Mouse (Mus musculus) layer of hippocampus, postnatal 36 days (tissue): ENCODE results near the gene Emc9. TPM values are rescaled to one million over a fixed set of nuclear protein-coding genes. Genes with fewer than 3 reads are reported as not detected.

Source experiments
- DNase-seq, 2 experiments: peaks; one replicate each; pipeline ENCODE4 v3.0.0; 2022
- total RNA-seq, 2 experiments: library from RNA; stranded (reverse); gene quantifications; 2 replicates each; pipeline ENCODE4 v1.2.3; 2021

The Emc9 gene
- total RNA-seq, 2 experiments from 2014 or later = 46.1 to 50.7 TPM

GRCm38 (mm10) chr14:55590748-55591330 lies 5.7 kb upstream of the Emc9 start, which contains the start of gene Psme2:
Psme2 (minus strand) TSS chr14:55591113.
- peak; percentile 91 for DNase-seq

- no peak for DNase-seq
Measured at GRCm38 (mm10) chr14:55589771-55590448, 4.8 kb upstream of the Emc9 start.

- no peak for DNase-seq
Measured at GRCm38 (mm10) chr14:55589271-55589670, 4.2 kb upstream of the Emc9 start.

GRCm38 (mm10) chr14:55586149-55586548 lies 1.0 kb upstream of the Emc9 start:
- no peak for DNase-seq

GRCm38 (mm10) chr14:55585566-55585960 lies 461 bp upstream of the Emc9 start:
- no peak for DNase-seq

GRCm38 (mm10) chr14:55584303-55584701 lies 800 bp downstream of the Emc9 start:
- no peak for DNase-seq

GRCm38 (mm10) chr14:55581981-55582681 lies 3.0 kb downstream of the Emc9 start:
- no peak for DNase-seq

- no peak for DNase-seq
Measured at GRCm38 (mm10) chr14:55580731-55581130, 4.4 kb downstream of the Emc9 start.

- DNase-seq = no peak
Measured at GRCm38 (mm10) chr14:55579511-55580496, 5.3 kb downstream of the Emc9 start.

GRCm38 (mm10) chr14:55578668-55579269 lies 6.3 kb downstream of the Emc9 start:
- DNase-seq = no peak

- DNase-seq = peak; percentile 69 to 77
Measured at GRCm38 (mm10) chr14:55577871-55578667, 7.0 kb downstream of the Emc9 start, which contains the start of gene Psme1. Psme1 (plus strand) TSS chr14:55578123.

GRCm38 (mm10) chr14:55576376-55576775 lies 8.7 kb downstream of the Emc9 start:
- DNase-seq = no peak

- no peak for DNase-seq
Measured at GRCm38 (mm10) chr14:55575711-55576110, 9.4 kb downstream of the Emc9 start.

GRCm38 (mm10) chr14:55575302-55575701 lies 9.8 kb downstream of the Emc9 start, which contains the start of gene Fitm1:
Fitm1 (plus strand) TSS chr14:55575617.
- DNase-seq = no peak

- DNase-seq = no peak
Measured at GRCm38 (mm10) chr14:55571760-55572159, 13.3 kb downstream of the Emc9 start.

- no peak for DNase-seq
Measured at GRCm38 (mm10) chr14:55570588-55570987, 14.5 kb downstream of the Emc9 start.

- no peak for DNase-seq
Measured at GRCm38 (mm10) chr14:55567496-55567895, 17.6 kb downstream of the Emc9 start.

- DNase-seq = no peak
Measured at GRCm38 (mm10) chr14:55565748-55566147, 19.4 kb downstream of the Emc9 start.

GRCm38 (mm10) chr14:55563249-55563648 lies 21.9 kb downstream of the Emc9 start:
- DNase-seq = no peak

- no peak for DNase-seq
Measured at GRCm38 (mm10) chr14:55561860-55562259, 23.2 kb downstream of the Emc9 start.
